Mouse (Mus musculus): ENCODE measurements around the gene Nol4l. TPM values are rescaled to one million over a fixed set of nuclear protein-coding genes. Genes with fewer than 3 reads are reported as not detected.

Gene Nol4l
- total and polyA plus RNA-seq, 3 experiments = 4.4 to 7.1 TPM; not detected in 1

- peaks cover 18 to 27% of the 10 kb centered on the region in 2 experiments for H3K4me1 ChIP-seq (ENCODE audit: control insufficient read depth in 1 of 2, insufficient read depth in 2 of 2, low read length in 2 of 2)
Observed at GRCm38 (mm10) chr2:153527580-153528531, 1.9 kb downstream of the Nol4l start.

GRCm38 (mm10) chr2:153526850-153527530, 2.8 kb downstream of the Nol4l start:
- Histone ChIP-seq H3K9ac (ENCODE audit: control insufficient read depth, low read depth, low read length, poor library complexity, severe bottlenecking) (peak overlapping the region; percentile 28), H3K4me3 (ENCODE audit: control insufficient read depth in 1 of 2, insufficient read depth in 1 of 2, low read depth in 2 of 2, low read length in 2 of 2) (no peak overlapping the region), H3K27me3 (ENCODE audit: control insufficient read depth in 1 of 2, insufficient read depth in 2 of 2, low read length in 2 of 2) (no peaks in the 10 kb centered on the region), H3K27ac (ENCODE audit: control insufficient read depth, low read depth, low read length) (peak overlapping the region; percentile 60), H3K36me3 (ENCODE audit: control insufficient read depth in 1 of 2, insufficient read depth in 2 of 2, low read length in 2 of 2) (peaks cover 0 to 22% of the 10 kb centered on the region in 2 experiments; a peak in 2 of 4 replicates), H3K9me3 (replicated peaks; ENCODE audit: insufficient read depth, low read length) (no peaks in the 10 kb centered on the region), H3K79me2 (ENCODE audit: control insufficient read depth, insufficient read depth, low read length, poor library complexity) (peaks cover 12% of the 10 kb centered on the region), H3K4me1 (ENCODE audit: control insufficient read depth in 1 of 2, insufficient read depth in 2 of 2, low read length in 2 of 2) (peaks cover 18 to 29% of the 10 kb centered on the region in 2 experiments)
- DNase-seq (ENCODE audit: low read depth, low spot score) = no peak
- TF ChIP-seq ZMIZ1 (IDR thresholded peaks at IDR 0.05; ENCODE audit: low read depth, low read length) = no peak
- no peak for TF ChIP-seq GABPA (IDR thresholded peaks at IDR 0.05; ENCODE audit: low read depth, low read length)

More at GRCm38 (mm10) chr2:153527580-153528531, 1.9 kb downstream of the Nol4l start:
- H3K4me3 ChIP-seq (ENCODE audit: control insufficient read depth in 1 of 2, insufficient read depth in 1 of 2, low read depth in 2 of 2, low read length in 2 of 2) = peak overlapping the region; percentile 56 to 98
- TF ChIP-seq MAZ (IDR thresholded peaks at IDR 0.05; ENCODE audit: low read depth, low read length) (peak; percentile 44; the same call in 1 of the 2 replicates), POLR2A (IDR thresholded peaks at IDR 0.05; ENCODE audit: control insufficient read depth in 1 of 2, insufficient read depth in 1 of 2, low read depth in 1 of 2, low read length in 2 of 2, poor library complexity in 1 of 2) (peak in 1 of 2 experiments; percentile 42; a peak in 1 of 4 replicates), CTCF (IDR thresholded peaks at IDR 0.05 in 2 of 3, conservative IDR thresholded peaks at IDR 0.05 in 1 of 3; ENCODE audit: control insufficient read depth in 1 of 3, insufficient read depth in 1 of 3, low read depth in 2 of 3, low read length in 3 of 3, poor library complexity in 1 of 3, severe bottlenecking in 1 of 3) (0 out of 6 replicates have a peak, but pooled peaks of 1 of the 3 experiments have one; percentile 1), TCF12 (IDR thresholded peaks at IDR 0.05; ENCODE audit: low read depth, low read length) (no peak; the same call in 1 of the 2 replicates), POLR2AphosphoS5 (IDR thresholded peaks at IDR 0.05; ENCODE audit: borderline replicate concordance, low read depth, low read length) (no peak), MEF2A (IDR thresholded peaks at IDR 0.05; ENCODE audit: extremely low read depth, insufficient replicate concordance, low read depth, low read length, poor library complexity, severe bottlenecking) (no peak), NELFE (IDR thresholded peaks at IDR 0.05; ENCODE audit: low read depth, low read length) (peak; percentile 10; the same call in 1 of the 2 replicates), E2F4 (IDR thresholded peaks at IDR 0.05; ENCODE audit: borderline replicate concordance, low read depth, low read length) (no peak), UBTF (IDR thresholded peaks at IDR 0.05; ENCODE audit: borderline replicate concordance, insufficient read depth, low read depth, low read length) (0 out of 2 replicates have a peak, but pooled peaks have one; percentile 28), JUND (IDR thresholded peaks at IDR 0.05; ENCODE audit: low read depth, low read length) (no peak)
- no peaks in the 10 kb centered on the region for H3K27me3 ChIP-seq (ENCODE audit: control insufficient read depth in 1 of 2, insufficient read depth in 2 of 2, low read length in 2 of 2)
- H3K9ac ChIP-seq (ENCODE audit: control insufficient read depth, low read depth, low read length, poor library complexity, severe bottlenecking) = peak overlapping the region; percentile 80
- peaks cover 0 to 21% of the 10 kb centered on the region in 2 experiments; a peak in 2 of 4 replicates for H3K36me3 ChIP-seq (ENCODE audit: control insufficient read depth in 1 of 2, insufficient read depth in 2 of 2, low read length in 2 of 2)
- H3K27ac ChIP-seq (ENCODE audit: control insufficient read depth, low read depth, low read length) = peak overlapping the region; percentile 51
- peaks cover 12% of the 10 kb centered on the region for H3K79me2 ChIP-seq (ENCODE audit: control insufficient read depth, insufficient read depth, low read length, poor library complexity)
- DNase-seq (ENCODE audit: low read depth, low spot score) = peak; percentile 48
- no peaks in the 10 kb centered on the region for H3K9me3 ChIP-seq (replicated peaks; ENCODE audit: insufficient read depth, low read length)

Data from MEL (cell line).